Mouse (Mus musculus) liver, embryonic 14.5 days (tissue): ENCODE data around the gene Hist1h2ak. TPM values are rescaled to one million over a fixed set of nuclear protein-coding genes. Genes with fewer than 3 reads are reported as not detected.
"Not testable (repeated sequence)": the region's sequence is repeated elsewhere in the genome, so short reads cannot be mapped to it uniquely, and the experiment has no call there.

Source experiments
- ATAC-seq: fragments of 200-750 bp; cut with Nextera tagmentation; 2 replicates; pipeline ENCODE4 v1.8.0; 2017; ENCODE audit warnings: moderate number of reproducible peaks, mild to moderate bottlenecking, moderate library complexity; ENCODE audit not compliant: insufficient read depth
- DNase-seq, 3 experiments: peaks; one replicate each; pipeline ENCODE4 v3.0.0-alpha.2; 2012 to 2013; ENCODE audit warnings: low read depth in 3 of 3, low spot score in 3 of 3
- H3K27ac ChIP-seq: fragments of 300-500 bp; sonication (generic); 2 replicates; pipeline ENCODE4 v1.5.1; 2014; ENCODE audit warnings: moderate library complexity, mild to moderate bottlenecking, control low read depth, inconsistent platforms
- H3K27me3 ChIP-seq: fragments of 300-500 bp; sonication (generic); 2 replicates; pipeline ENCODE4 v1.6.1; 2014; ENCODE audit warnings: mild to moderate bottlenecking, low read length, moderate library complexity; ENCODE audit not compliant: control insufficient read depth, insufficient read depth
- H3K36me3 ChIP-seq: fragments of 300-500 bp; sonication (generic); replicated peaks from 2 replicates; pipeline ENCODE4 v1.6.1; 2014; ENCODE audit warnings: low read depth; ENCODE audit not compliant: control insufficient read depth, insufficient read depth
- H3K4me1 ChIP-seq, 2 experiments: fragments of 200-500 bp in 1 of 2; fragments of 300-500 bp in 1 of 2; sonication (generic) in 1 of 2; replicated peaks; 2 replicates each; pipeline ENCODE4 v1.6.1; 2012 to 2014; ENCODE audit warnings: antibody characterized with exemption in 1 of 2, inconsistent platforms in 1 of 2, low read length in 1 of 2; ENCODE audit not compliant: control insufficient read depth in 2 of 2, insufficient read depth in 2 of 2
- H3K4me2 ChIP-seq: fragments of 300-500 bp; sonication (generic); 2 replicates; pipeline ENCODE4 v1.6.1; 2014; ENCODE audit warnings: low read depth, mild to moderate bottlenecking, control low read depth, moderate library complexity
- H3K4me3 ChIP-seq, 2 experiments: fragments of 200-500 bp in 1 of 2; fragments of 300-500 bp in 1 of 2; sonication (generic) in 1 of 2; 2 replicates each; pipeline ENCODE4 v1.5.1; 2012 to 2014; ENCODE audit warnings: low read depth in 2 of 2, low read length in 2 of 2, mild to moderate bottlenecking in 2 of 2, control low read depth in 1 of 2, inconsistent platforms in 1 of 2, moderate library complexity in 1 of 2; ENCODE audit not compliant: insufficient read depth in 1 of 2
- H3K9ac ChIP-seq: fragments of 300-500 bp; sonication (generic); replicated peaks from 2 replicates; pipeline ENCODE4 v1.6.1; 2014; ENCODE audit warnings: mild to moderate bottlenecking, control low read depth, moderate library complexity
- H3K9me3 ChIP-seq: fragments of 300-500 bp; sonication (generic); 2 replicates; pipeline ENCODE4 v1.6.1; 2016; ENCODE audit warnings: low read length, mixed read lengths; ENCODE audit not compliant: control insufficient read depth
- CTCF ChIP-seq: IDR thresholded peaks from 2 replicates; pipeline ENCODE4 v1.5.1; 2016; ENCODE audit warnings: antibody characterized with exemption, low read depth, control low read depth
- EP300 ChIP-seq: IDR thresholded peaks from 2 replicates; pipeline ENCODE4 v1.6.1; 2016; ENCODE audit warnings: antibody characterized with exemption, low read depth
- WGBS: fragments of 180-500 bp; shearing (Covaris S2); extraction: QIAGEN DNeasy Blood & Tissue Kit; methylation state at CpG from one replicate; pipeline ENCODE4 v1.1.7; 2014; ENCODE audit not compliant: insufficient replicate concordance; 5-methylcytosine and 5-hydroxymethylcytosine counted together
- polyA plus RNA-seq, 2 experiments: library from polyadenylated mRNA; depleted of rRNA in 1 of 2; stranded (reverse) in 1 of 2; unstranded in 1 of 2; fragments of >200 nt; fragmentation: Nextera tagmentation in 1 of 2; extraction: Ambion mirVana in 1 of 2; gene quantifications; 2 replicates each; pipeline versions ENCODE4 v1.2.1 to v1.2.3; 2012 to 2014

Gene Hist1h2ak
- 61.7 and 194 TPM in 2 replicates for polyA plus RNA-seq (2012; rRNA removed)
- 11.6 and 13.2 TPM in 2 replicates for polyA plus RNA-seq (2014; fragmentation: Nextera tagmentation; extraction: Ambion mirVana)

GRCm38 (mm10) chr13:21753524-21754285 lies at the start of gene Hist1h2ak, which contains the start of gene Hist1h2bn:
Hist1h2ak (minus strand) TSS chr13:21753827.
Hist1h2bn (plus strand) TSS chr13:21754123.
- not testable (repeated sequence) for H3K36me3 ChIP-seq, H3K27me3 ChIP-seq, H3K9me3 ChIP-seq
- under 1% methylated on average over 38 of the region's 50 CpGs for WGBS
- Histone ChIP-seq H3K9ac (peak within 1 kb of the TSS; percentile 96), H3K4me3 (peak within 1 kb of the TSS; percentile 62 to 66), H3K27ac (peak within 1 kb of the TSS; percentile 99), H3K4me1 (peaks cover 9 to 12% of the 10 kb centered on the region in 2 experiments), H3K4me2 (peak within 1 kb of the TSS; percentile 79)
- TF ChIP-seq CTCF (peak; percentile 58; the same call in 1 of the 2 replicates), EP300 (peak; percentile 75)
- peak; percentile 82 for ATAC-seq
- DNase-seq: peak; percentile 97

GRCm38 (mm10) chr13:21803058-21803457 lies 49.4 kb upstream of the Hist1h2ak start:
- H3K27me3 ChIP-seq, H3K27ac ChIP-seq, H3K36me3 ChIP-seq, DNase-seq, H3K4me1 ChIP-seq, H3K4me3 ChIP-seq, H3K4me2 ChIP-seq, H3K9ac ChIP-seq, H3K9me3 ChIP-seq: not testable (repeated sequence)
- peak; percentile 52; the same call in 1 of the 2 replicates for ATAC-seq
- WGBS: no CpG with 5 or more reads among the region's 4 CpGs

- H3K36me3 ChIP-seq, H3K27ac ChIP-seq: not testable (repeated sequence)
- peak; percentile 69; the same call in 1 of the 2 replicates for ATAC-seq
Measured at GRCm38 (mm10) chr13:21797163-21797562, 43.5 kb upstream of the Hist1h2ak start.

GRCm38 (mm10) chr13:21795584-21795983 lies 42.0 kb upstream of the Hist1h2ak start:
- H3K4me2 ChIP-seq: no peak overlapping the region
- no peaks in the 10 kb centered on the region for H3K36me3 ChIP-seq
- H3K9me3 ChIP-seq: no peaks in the 10 kb centered on the region
- no peak overlapping the region for H3K9ac ChIP-seq
- WGBS: 81% methylated on average over 7 of the region's 7 CpGs
- no peaks in the 10 kb centered on the region for H3K27me3 ChIP-seq
- peaks cover under 1% of the 10 kb centered on the region in 2 experiments; a peak in 2 of 4 replicates for H3K4me1 ChIP-seq
- no peak for TF ChIP-seq CTCF
- H3K4me3 ChIP-seq: no peak overlapping the region
- ATAC-seq (no peak), DNase-seq (no peak)
- no peak overlapping the region for H3K27ac ChIP-seq

More at GRCm38 (mm10) chr13:21797163-21797562, 43.5 kb upstream of the Hist1h2ak start:
- not testable (repeated sequence) for H3K9ac ChIP-seq, H3K4me3 ChIP-seq, H3K9me3 ChIP-seq, H3K4me2 ChIP-seq, H3K27me3 ChIP-seq, H3K4me1 ChIP-seq, DNase-seq

GRCm38 (mm10) chr13:21790601-21791283 lies 37.1 kb upstream of the Hist1h2ak start:
- H3K27ac ChIP-seq: no peak overlapping the region
- peak overlapping the region; percentile 44 for H3K4me2 ChIP-seq
- H3K9ac ChIP-seq: peak overlapping the region; percentile 45
- WGBS: 27% methylated on average over 18 of the region's 18 CpGs
- no peak for TF ChIP-seq CTCF
- no peak for TF ChIP-seq EP300
- no peak overlapping the region for H3K4me3 ChIP-seq
- H3K4me1 ChIP-seq: peaks cover 12 to 15% of the 10 kb centered on the region in 2 experiments
- DNase-seq: no peak
- no peaks in the 10 kb centered on the region for H3K36me3 ChIP-seq
- no peaks in the 10 kb centered on the region for H3K27me3 ChIP-seq
- H3K9me3 ChIP-seq: no peaks in the 10 kb centered on the region
- no peak for ATAC-seq
